Mouse (Mus musculus): ENCODE data around the gene Ccin.

DNA sequence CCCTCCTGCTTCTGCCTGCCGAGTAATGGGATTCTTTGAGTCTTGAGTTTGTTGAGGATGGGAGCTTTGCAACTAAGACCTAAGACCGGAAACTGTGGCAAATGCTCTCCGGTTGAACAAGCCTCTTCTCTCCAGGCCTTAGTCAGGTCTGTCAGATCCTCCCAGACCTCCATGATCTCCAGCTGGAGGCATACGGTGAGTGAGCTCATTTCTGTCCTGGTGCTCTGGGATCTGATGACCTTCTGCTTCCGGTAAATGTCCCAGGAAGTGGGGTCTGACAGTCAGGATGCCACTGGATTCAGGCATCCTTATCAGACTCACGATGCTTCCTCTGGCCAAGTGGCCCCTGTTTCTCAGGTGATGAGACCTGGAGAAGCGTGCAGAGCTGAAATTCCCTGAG, 2.0 kb upstream of the Ccin start:
- TF ChIP-seq POLR2A (IDR thresholded peaks at IDR 0.05; ENCODE audit: borderline replicate concordance, low read depth, low read length) (no peak), CTCF (IDR thresholded peaks at IDR 0.05; ENCODE audit: low read depth, low read length) (no peak)
